Mouse (Mus musculus): ENCODE data around the gene Nhlh2.

Nhlh2 gene

DNA sequence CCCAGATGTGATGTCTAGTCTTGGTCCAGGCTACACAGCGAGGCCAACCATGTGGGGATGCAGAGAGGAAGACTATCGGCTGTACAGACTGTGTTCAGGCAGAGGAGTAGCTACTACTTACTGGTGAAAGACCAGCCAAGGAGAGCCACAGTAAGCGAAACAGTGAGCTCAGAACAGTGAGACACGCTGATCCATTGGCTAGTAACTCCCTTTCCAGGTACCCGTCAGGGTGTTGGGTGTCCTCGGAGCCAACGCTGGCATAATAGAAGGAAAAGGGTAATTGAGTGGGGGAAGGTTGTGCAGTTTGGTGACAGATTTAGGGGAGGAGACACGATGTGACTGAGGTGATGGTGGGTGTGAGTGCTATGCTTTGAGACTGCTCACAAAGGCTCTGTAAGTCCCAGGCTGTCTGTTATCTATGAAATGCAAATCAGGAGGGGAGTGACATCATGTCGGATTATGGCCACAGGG is 15.1 kb downstream of the Nhlh2 start:
- DNase-seq (ENCODE audit: low spot score in 2 of 2), result no peak

DNA sequence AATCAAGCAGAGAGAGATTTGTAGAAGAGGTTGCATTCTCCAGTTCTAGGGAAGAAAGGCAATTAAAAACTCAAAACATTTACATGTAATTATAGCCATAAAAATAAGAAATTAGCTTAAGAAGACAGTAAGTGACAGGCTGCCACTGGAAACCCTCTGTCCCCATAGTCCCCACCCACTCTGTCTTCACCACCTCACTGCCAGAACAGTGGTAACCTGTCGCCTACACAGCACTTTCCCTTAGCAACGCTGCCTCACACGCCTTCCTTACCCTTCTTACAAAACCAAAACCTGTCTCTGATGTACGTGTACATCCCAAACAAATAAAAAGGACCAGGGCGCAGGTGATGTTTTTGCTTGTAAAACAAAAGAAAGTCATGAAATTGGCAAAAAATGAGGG is 15.8 kb downstream of the Nhlh2 start:
- DNase-seq (ENCODE audit: low spot score in 2 of 2), result no peak

DNA sequence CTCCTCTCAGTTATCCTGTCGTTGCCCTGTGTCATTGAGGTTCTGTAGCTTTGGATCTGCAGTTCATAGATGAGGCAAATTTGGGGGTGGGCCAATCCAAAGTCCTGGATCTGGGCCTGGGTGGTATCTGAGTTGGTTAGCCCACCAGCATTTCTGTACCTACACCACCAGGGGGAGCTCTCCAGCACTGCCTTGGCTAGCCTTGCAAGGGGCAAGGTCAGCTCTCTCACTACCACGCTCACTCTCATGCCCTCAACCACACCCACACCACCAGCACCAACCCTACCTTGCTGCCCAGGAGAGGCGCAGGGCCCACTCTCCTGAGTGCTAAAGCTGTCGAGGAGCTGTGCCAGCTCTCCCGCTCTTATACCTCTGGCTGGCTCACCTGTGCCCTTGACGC is 18.0 kb downstream of the Nhlh2 start:
- no peak for DNase-seq (ENCODE audit: low spot score in 2 of 2)

DNA sequence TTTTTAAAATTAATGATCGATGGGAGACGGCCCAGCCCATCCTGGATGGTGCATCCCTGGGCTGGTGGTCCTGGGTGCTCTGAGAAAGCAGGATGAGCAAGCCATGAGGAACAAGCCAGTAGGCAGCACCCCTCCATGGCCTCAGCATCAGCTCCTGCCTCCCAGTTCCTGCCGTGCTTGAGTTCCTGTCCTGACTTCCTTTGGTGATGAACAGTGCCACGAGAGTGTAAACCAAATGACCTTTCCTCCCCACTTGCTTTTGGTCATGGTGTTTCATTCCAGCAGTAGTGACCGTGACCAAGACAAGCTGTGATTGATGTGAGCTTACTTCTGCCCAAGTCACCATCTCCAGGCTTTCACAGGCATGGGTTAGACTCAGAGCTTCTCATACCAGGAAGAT is 27.9 kb downstream of the Nhlh2 start:
- DNase-seq (ENCODE audit: low spot score in 2 of 2), result no peak

DNA sequence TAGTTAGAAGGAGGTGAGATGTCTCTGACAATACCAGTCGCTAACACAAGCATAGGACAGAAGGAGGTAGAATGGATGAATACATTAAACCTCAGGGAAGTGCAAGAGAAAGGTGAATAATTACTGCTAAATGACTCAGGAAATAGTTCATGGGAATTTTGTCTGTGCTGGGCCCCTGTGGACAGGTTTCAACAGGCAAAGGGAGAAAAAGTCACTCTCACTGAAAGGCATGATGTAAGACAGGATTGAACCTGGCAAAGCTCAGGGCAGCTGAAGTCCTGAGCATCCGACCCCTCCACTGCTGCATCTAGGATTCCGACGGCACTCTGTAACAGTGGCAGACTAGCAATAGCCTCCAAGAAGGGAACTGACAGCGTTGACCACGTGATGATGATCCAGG is 28.7 kb downstream of the Nhlh2 start:
- no peak for DNase-seq (ENCODE audit: low spot score in 2 of 2)

DNA sequence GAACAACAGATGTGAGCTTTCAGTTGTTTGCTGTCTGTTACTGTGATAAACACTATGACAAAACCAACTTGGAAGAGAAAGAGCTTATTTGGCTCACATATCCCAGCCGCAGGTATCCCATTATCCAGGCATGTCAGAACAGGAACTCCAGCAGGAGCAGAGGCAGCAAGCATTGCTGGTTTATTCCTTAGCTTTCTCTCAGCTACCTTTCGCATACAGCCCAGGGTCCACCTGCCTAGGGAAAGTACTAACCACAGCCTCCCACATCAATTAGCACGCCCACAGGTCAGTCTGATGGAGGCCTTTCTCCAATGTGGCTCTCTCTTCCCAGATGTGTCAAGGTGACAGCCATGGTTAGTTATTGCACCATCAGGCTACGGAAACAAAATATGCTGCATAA is 31.8 kb downstream of the Nhlh2 start:
- DNase-seq (ENCODE audit: low spot score in 2 of 2), result no peak

DNA sequence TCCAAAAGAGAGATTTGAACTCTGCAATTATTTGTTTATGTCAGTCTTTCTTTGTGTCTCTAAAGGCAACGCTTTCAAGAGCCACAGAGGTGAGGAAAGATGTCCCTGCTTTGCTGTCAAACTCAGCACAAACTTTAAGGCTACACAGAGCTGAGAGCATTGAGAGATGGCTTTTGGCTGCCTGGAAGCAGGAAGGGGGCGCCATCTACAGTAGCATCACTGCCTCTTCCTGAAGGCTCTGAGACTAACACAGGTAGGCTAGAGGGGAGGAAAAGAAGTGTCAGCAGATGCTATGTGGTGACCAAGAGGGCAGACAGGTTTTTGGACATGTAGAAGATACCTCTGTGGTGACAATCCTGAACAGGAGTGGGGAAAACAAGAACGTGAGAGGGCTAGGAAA is 35.2 kb downstream of the Nhlh2 start:
- DNase-seq (ENCODE audit: low spot score in 2 of 2), result no peak

DNA sequence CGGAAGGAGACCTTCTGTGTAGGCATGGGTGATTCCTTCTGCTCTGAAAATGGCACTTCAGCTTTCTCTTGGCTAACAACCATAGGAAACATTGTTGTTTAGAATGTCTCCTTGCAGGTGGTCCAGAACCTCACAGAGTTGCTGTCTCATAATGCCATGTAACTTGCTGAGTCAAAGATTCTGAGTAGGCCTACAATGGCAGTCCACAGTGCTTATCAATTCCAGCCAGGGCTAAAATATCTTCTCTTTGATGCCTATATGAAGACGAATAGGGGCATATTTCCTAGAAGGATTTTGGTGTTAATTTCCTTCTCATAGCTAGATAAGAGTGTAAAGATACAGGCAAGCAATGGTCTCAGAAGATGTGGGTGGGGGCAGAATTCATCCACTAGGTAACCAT is 37.7 kb downstream of the Nhlh2 start:
- DNase-seq (ENCODE audit: low spot score in 2 of 2), result no peak

DNA sequence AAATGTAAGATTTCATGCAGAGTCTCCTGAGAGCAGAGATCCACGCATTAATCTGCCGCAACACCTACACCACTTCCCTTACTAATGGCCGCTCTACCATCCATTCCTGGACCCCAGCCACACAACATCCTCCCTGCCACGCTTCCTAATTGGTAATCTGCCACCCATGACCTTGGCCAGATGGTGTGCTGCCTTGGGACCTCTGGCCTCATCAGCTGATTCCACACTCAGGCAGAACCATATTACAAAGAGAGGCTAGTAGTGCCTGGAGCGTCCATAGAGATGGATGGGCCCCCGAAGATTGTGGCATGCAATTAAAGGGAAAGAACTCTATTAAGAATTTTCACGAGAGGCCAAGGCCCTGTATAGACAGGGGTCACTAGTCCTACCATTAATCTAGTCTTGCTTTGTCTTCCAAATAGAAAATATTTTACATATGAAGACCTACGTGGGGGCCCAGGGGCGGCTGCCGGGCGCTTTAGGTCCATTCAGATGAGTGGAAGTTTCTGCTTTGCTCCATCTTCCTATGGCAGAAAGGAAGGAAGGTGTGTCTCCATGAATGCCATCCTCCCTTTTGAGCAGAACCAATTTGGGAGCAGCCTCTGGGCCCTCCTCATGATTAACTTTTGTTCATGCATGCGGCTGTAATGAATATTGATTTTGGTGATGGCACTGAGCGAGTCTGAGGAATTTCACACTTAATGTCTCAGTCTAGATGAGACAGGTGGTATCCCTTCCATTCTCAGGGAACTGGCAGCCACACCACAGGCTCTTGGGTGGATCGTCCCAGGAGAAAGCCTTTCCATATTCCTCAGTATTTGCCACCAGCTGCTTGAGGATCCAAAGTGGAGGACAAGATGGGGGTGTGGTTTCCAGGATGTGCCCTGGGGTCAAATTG is 39.6 kb downstream of the Nhlh2 start:
- no peak for DNase-seq (ENCODE audit: low spot score in 2 of 2)

DNA sequence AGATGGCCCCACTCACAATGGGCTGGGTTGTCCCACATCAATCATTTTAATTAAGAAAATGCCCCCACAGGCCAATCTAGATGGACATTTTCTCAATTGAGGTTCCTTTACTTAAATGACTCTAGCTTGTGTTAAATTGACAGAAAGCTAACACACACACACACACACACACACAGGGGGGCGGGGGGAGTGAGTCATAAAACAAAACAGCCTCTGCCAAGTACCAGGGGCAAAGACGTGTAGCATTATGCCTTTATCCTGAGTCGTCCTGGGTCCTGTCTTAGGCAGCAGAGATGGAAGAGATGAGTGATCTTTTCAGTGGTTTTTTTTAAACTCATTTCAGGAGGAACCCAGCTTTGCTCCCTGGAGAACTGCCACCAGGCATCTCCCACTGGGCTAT is 42.2 kb downstream of the Nhlh2 start:
- no peak for DNase-seq (ENCODE audit: low spot score in 2 of 2)

DNA sequence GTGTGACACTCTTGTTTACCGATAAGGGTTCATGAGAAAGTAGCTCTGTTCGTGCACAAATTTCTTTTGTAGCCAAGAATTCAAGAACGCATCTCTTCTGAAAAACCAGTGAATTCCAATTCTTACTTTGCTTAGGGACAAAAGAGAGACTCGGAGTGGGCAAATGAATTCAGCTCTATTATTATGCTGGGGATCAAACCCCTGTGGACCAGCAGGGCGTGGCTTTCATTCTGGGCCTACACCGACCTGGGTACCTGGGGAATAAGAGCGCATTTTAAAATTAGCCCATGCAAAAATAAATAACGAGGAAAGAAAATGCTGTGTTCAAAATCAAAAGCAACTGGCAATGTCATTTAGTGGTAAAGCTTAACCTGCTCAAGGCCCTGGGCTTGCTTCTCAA is 43.4 kb downstream of the Nhlh2 start:
- no peak for DNase-seq (ENCODE audit: low spot score in 2 of 2)

DNA sequence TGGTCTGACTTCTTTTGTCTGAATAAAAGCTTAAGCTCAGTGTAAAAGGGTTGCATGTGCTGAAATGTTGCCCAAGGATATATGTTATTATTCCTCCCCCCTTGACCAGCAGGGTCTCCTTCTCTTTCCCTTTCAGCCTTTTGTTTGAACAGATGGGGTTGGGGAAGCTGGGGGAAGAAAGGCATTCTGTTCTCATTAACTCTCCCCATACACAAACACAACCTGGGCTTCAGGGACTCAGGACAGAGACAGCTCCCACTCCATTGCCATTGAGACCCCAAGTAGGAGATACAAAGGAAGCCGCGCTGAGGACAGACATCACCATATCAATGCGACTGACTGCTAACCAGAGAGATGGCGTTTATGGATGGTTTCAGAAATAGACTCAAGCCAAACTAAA is 46.0 kb downstream of the Nhlh2 start:
- DNase-seq (ENCODE audit: low spot score in 2 of 2), result no peak

DNA sequence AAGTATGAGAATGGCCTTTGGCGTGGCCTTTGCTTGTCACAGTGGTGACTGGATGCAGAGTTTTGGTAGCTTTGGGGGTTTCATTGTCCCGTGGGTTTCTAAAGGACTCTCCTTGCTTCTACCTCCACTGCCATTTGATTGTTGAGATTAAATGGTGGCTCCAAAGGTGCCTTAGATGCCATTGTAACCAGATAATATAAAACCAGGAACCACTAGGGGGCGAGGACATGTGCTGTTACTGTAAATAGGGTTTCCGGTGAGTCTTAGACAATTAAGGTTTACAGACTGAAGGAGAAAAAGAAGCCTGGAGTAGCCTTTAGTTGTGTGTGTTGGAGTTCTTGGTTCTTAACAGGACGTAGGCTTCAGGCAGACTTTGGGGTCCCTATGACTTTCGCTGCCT is 50.2 kb downstream of the Nhlh2 start:
- no peak for DNase-seq (ENCODE audit: low spot score in 2 of 2)

DNA sequence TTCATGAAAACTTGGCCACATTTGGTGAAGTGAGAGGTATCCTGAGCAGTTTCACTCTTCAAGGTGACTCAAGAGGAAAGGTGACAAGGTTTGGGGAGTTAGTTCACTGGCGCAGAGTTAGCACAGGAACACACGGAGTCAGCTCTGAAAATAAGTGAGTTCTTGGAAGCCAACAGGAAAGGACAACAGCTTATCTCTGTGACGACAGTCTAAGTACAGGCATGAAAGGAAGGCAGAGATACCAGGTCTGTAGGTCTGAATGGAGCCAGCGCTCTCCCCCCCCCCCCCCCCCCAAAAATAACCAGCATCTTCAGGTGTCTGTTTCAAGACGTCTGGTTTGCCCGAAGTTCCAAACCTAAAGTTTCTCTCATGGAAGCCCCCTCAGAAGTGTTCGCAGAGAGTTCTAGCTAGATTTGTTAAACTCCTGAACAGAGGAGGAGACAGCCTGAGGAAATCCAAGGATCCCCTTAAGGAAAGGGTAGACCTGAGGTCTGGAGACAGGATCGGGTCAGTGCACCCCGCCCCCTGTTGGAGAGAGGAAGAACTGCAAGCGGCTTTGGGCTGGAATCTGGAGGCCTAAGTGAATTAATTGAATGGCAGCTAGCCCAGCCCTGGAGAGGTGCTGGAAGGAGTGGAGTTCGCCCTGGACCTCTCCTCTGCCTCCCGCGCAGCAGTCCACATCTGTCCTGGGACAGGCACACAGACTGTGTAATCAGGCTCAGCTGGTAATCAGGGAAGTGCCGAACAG is 52.2 kb downstream of the Nhlh2 start:
- DNase-seq (ENCODE audit: low spot score in 2 of 2), result peak; percentile 46 to 63

DNA sequence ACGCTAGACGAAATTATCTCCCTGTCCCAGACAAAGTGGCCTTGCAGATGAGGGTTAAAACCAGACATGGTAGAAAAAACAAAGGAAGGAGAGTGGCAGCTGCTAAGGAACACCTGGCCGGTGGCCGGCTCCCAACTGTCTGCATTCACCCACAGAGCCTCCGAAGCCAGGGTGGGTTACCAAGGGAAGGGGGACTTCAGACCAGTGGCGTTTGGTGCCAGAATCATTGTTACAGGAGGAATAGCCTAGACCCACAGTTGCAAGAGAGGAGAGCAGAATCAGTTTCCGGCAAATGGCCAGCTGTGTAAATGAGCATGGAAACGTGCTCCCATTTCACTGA is 52.8 kb downstream of the Nhlh2 start:
- no peak for DNase-seq (ENCODE audit: low spot score in 2 of 2)

DNA sequence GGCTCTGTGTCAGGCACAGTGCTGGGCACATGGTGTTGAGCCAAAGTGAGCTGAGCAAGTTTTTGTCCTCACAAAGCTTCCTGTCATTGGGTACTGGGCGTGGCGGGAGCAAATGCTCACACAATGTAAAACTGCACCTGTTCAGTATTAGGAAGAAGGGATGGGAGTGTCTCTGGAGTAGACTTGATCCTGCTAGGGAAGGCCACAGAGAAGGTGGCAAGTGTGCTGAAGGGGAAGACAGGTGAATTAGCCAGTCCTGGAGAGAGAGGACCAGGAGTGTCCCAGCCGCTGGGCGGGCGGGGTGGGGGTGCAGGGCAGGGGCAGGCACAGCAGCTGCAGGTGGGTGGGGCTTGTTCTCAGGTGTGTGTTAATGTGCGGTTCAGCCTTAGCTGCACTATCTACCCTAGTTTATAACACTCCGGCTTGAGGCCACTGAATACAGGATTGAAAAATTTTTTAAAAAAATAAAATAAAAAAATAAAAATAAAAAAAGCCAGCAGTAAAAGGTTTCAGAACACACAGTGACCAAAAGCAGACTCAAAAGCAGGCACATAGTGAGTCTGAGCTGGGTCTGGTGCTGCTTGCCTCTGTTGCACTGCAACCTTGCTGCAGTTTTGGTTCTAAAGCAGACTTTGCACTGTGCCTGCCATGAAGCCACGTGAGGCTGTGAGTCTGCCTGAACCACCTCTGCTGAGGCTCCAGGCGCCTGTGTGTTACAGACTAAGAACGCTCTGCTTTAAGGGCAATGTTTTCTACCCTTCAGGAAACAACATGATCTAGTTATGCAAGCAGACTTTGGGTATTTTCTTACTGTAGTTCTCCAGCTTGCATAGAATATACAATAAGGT is 53.6 kb downstream of the Nhlh2 start:
- DNase-seq (ENCODE audit: low spot score in 2 of 2), result no peak

DNA sequence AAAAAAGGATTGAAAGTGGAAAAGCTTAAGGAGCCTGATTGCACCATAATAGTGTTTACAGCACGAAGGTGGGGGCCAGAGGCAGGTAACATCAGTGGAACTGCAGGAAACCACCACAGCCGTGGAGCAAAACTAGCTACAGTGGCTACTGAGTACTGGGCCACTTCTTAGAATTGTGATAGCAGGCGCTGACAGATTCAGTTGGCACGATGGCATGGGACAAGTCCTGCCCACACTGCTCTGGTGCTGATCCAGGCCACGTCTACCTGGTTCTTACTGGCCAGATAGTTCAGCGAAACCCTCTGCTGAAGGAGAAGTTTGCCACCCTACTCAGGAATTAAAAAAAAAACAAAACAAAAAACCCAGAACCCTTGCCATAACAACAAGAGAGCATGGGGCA is 54.7 kb downstream of the Nhlh2 start:
- no peak for DNase-seq (ENCODE audit: low spot score in 2 of 2)

Measured in right cerebral cortex, postnatal 10 days (tissue).